Mouse (Mus musculus): ENCODE measurements around the gene Hbb-bh2. TPM values are rescaled to one million over a fixed set of nuclear protein-coding genes. Genes with fewer than 3 reads are reported as not detected.

Hbb-bh2 gene
- polyA plus RNA-seq (2015; fragmentation: Nextera tagmentation; extraction: Ambion mirVana) = not detected in 2 replicates

GRCm38 (mm10) chr7:103840268-103840667 lies at the start of gene Hbb-bh2:
Hbb-bh2 (minus strand) TSS chr7:103840520.
- ATAC-seq (ENCODE audit: low FRiP score) = no peak
- H3K27ac ChIP-seq = no peak within 1 kb of the TSS
- no peaks in the 10 kb centered on the region for H3K4me1 ChIP-seq (replicated peaks)
- H3K9me3 ChIP-seq = no peaks in the 10 kb centered on the region
- no peak within 1 kb of the TSS for H3K4me2 ChIP-seq
- no peaks in the 10 kb centered on the region for H3K36me3 ChIP-seq
- H3K9ac ChIP-seq = no peak within 1 kb of the TSS
- WGBS = 79% methylated on average over 3 of the region's 3 CpGs
- no peaks in the 10 kb centered on the region for H3K27me3 ChIP-seq
- no peak within 1 kb of the TSS for H3K4me3 ChIP-seq

GRCm38 (mm10) chr7:103886152-103886551 lies 45.8 kb upstream of the Hbb-bh2 start, which contains the start of gene Olfr66:
Olfr66 (minus strand) TSS chr7:103886252.
- H3K27ac ChIP-seq = no peak within 1 kb of the TSS
- no peaks in the 10 kb centered on the region for H3K27me3 ChIP-seq
- H3K36me3 ChIP-seq = no peaks in the 10 kb centered on the region
- H3K4me2 ChIP-seq = no peak within 1 kb of the TSS
- no peak within 1 kb of the TSS for H3K4me3 ChIP-seq
- no peaks in the 10 kb centered on the region for H3K4me1 ChIP-seq (replicated peaks)
- H3K9ac ChIP-seq = no peak within 1 kb of the TSS
- H3K9me3 ChIP-seq = no peaks in the 10 kb centered on the region
- no peak for ATAC-seq (ENCODE audit: low FRiP score)

- Histone ChIP-seq H3K4me2 (no peak overlapping the region), H3K27ac (no peak overlapping the region), H3K4me3 (no peak overlapping the region), H3K36me3 (no peaks in the 10 kb centered on the region), H3K9me3 (no peaks in the 10 kb centered on the region), H3K4me1 (replicated peaks) (no peaks in the 10 kb centered on the region), H3K27me3 (no peaks in the 10 kb centered on the region), H3K9ac (no peak overlapping the region)
- ATAC-seq (ENCODE audit: low FRiP score) = no peak
- 93% methylated on average over 2 of the region's 2 CpGs for WGBS
Observed at GRCm38 (mm10) chr7:103877093-103877492, 36.8 kb upstream of the Hbb-bh2 start.

- 54% methylated on average over 5 of the region's 5 CpGs for WGBS
- ATAC-seq (ENCODE audit: low FRiP score) = no peak
Observed at GRCm38 (mm10) chr7:103874451-103874850, 34.1 kb upstream of the Hbb-bh2 start.

GRCm38 (mm10) chr7:103873064-103873463 lies 32.7 kb upstream of the Hbb-bh2 start:
- H3K27ac ChIP-seq = no peak overlapping the region
- no peak overlapping the region for H3K4me3 ChIP-seq
- no peaks in the 10 kb centered on the region for H3K4me1 ChIP-seq (replicated peaks)
- H3K4me2 ChIP-seq = no peak overlapping the region
- H3K27me3 ChIP-seq = no peaks in the 10 kb centered on the region
- H3K9me3 ChIP-seq = no peaks in the 10 kb centered on the region
- 4% methylated on average over 1 of the region's 1 CpGs for WGBS
- H3K9ac ChIP-seq = no peak overlapping the region
- no peak for ATAC-seq (ENCODE audit: low FRiP score)
- H3K36me3 ChIP-seq = no peaks in the 10 kb centered on the region

More at GRCm38 (mm10) chr7:103874451-103874850, 34.1 kb upstream of the Hbb-bh2 start:
- H3K36me3 ChIP-seq = no peaks in the 10 kb centered on the region
- no peak overlapping the region for H3K4me2 ChIP-seq
- H3K9me3 ChIP-seq = no peaks in the 10 kb centered on the region
- no peaks in the 10 kb centered on the region for H3K4me1 ChIP-seq (replicated peaks)
- no peaks in the 10 kb centered on the region for H3K27me3 ChIP-seq
- no peak overlapping the region for H3K27ac ChIP-seq
- no peak overlapping the region for H3K4me3 ChIP-seq
- H3K9ac ChIP-seq = no peak overlapping the region

- H3K27ac ChIP-seq = no peak overlapping the region
- ATAC-seq (ENCODE audit: low FRiP score) = no peak
Observed at GRCm38 (mm10) chr7:103870667-103871066, 30.3 kb upstream of the Hbb-bh2 start.

GRCm38 (mm10) chr7:103865716-103866115 lies 25.4 kb upstream of the Hbb-bh2 start:
- no peak for ATAC-seq (ENCODE audit: low FRiP score)
- no peaks in the 10 kb centered on the region for H3K27me3 ChIP-seq
- no peak overlapping the region for H3K4me3 ChIP-seq
- H3K27ac ChIP-seq = no peak overlapping the region
- no peak overlapping the region for H3K9ac ChIP-seq
- no peak overlapping the region for H3K4me2 ChIP-seq
- H3K4me1 ChIP-seq (replicated peaks) = no peaks in the 10 kb centered on the region
- no peaks in the 10 kb centered on the region for H3K9me3 ChIP-seq
- no peaks in the 10 kb centered on the region for H3K36me3 ChIP-seq

More at GRCm38 (mm10) chr7:103870667-103871066, 30.3 kb upstream of the Hbb-bh2 start:
- Histone ChIP-seq H3K36me3 (no peaks in the 10 kb centered on the region), H3K4me2 (no peak overlapping the region), H3K9me3 (no peaks in the 10 kb centered on the region), H3K4me3 (no peak overlapping the region), H3K4me1 (replicated peaks) (no peaks in the 10 kb centered on the region), H3K27me3 (no peaks in the 10 kb centered on the region), H3K9ac (no peak overlapping the region)

GRCm38 (mm10) chr7:103861531-103861930 lies 21.2 kb upstream of the Hbb-bh2 start:
- Histone ChIP-seq H3K4me1 (replicated peaks) (no peaks in the 10 kb centered on the region), H3K4me3 (no peak overlapping the region), H3K36me3 (no peaks in the 10 kb centered on the region), H3K27ac (no peak overlapping the region), H3K9me3 (no peaks in the 10 kb centered on the region), H3K27me3 (no peaks in the 10 kb centered on the region), H3K9ac (no peak overlapping the region), H3K4me2 (no peak overlapping the region)
- 78% methylated on average over 3 of the region's 3 CpGs for WGBS
- no peak for ATAC-seq (ENCODE audit: low FRiP score)

GRCm38 (mm10) chr7:103860855-103861254 lies 20.5 kb upstream of the Hbb-bh2 start:
- Histone ChIP-seq H3K36me3 (no peaks in the 10 kb centered on the region), H3K4me3 (no peak overlapping the region), H3K9me3 (no peaks in the 10 kb centered on the region), H3K9ac (no peak overlapping the region), H3K4me1 (replicated peaks) (no peaks in the 10 kb centered on the region), H3K27me3 (no peaks in the 10 kb centered on the region), H3K4me2 (no peak overlapping the region), H3K27ac (no peak overlapping the region)
- no peak for ATAC-seq (ENCODE audit: low FRiP score)
- WGBS = 72% methylated on average over 1 of the region's 1 CpGs

GRCm38 (mm10) chr7:103859076-103859475 lies 18.8 kb upstream of the Hbb-bh2 start:
- no peak overlapping the region for H3K4me2 ChIP-seq
- H3K4me3 ChIP-seq = no peak overlapping the region
- no peak for ATAC-seq (ENCODE audit: low FRiP score)
- H3K9ac ChIP-seq = no peak overlapping the region
- no peaks in the 10 kb centered on the region for H3K4me1 ChIP-seq (replicated peaks)
- H3K27ac ChIP-seq = no peak overlapping the region
- no peaks in the 10 kb centered on the region for H3K9me3 ChIP-seq
- H3K36me3 ChIP-seq = no peaks in the 10 kb centered on the region
- WGBS = 81% methylated on average over 2 of the region's 2 CpGs
- no peaks in the 10 kb centered on the region for H3K27me3 ChIP-seq

- 78% methylated on average over 1 of the region's 1 CpGs for WGBS
- no peaks in the 10 kb centered on the region for H3K4me1 ChIP-seq (replicated peaks)
- ATAC-seq (ENCODE audit: low FRiP score) = no peak
Observed at GRCm38 (mm10) chr7:103854669-103855068, 14.3 kb upstream of the Hbb-bh2 start.

GRCm38 (mm10) chr7:103853090-103853489 lies 12.8 kb upstream of the Hbb-bh2 start, which contains the start of gene Hbb-y:
Hbb-y (minus strand) TSS chr7:103853216.
- Histone ChIP-seq H3K4me2 (no peak within 1 kb of the TSS), H3K36me3 (no peaks in the 10 kb centered on the region), H3K4me1 (replicated peaks) (no peaks in the 10 kb centered on the region), H3K27me3 (no peaks in the 10 kb centered on the region), H3K9me3 (no peaks in the 10 kb centered on the region), H3K27ac (no peak within 1 kb of the TSS), H3K9ac (no peak within 1 kb of the TSS), H3K4me3 (no peak within 1 kb of the TSS)
- ATAC-seq (ENCODE audit: low FRiP score) = no peak
- WGBS = 56% methylated on average over 2 of the region's 2 CpGs

More at GRCm38 (mm10) chr7:103854669-103855068, 14.3 kb upstream of the Hbb-bh2 start:
- Histone ChIP-seq H3K9me3 (no peaks in the 10 kb centered on the region), H3K27me3 (no peaks in the 10 kb centered on the region), H3K9ac (no peak overlapping the region), H3K27ac (no peak overlapping the region), H3K36me3 (no peaks in the 10 kb centered on the region), H3K4me2 (no peak overlapping the region), H3K4me3 (no peak overlapping the region)

- no peak for ATAC-seq (ENCODE audit: low FRiP score)
- H3K9me3 ChIP-seq = no peaks in the 10 kb centered on the region
- H3K36me3 ChIP-seq = no peaks in the 10 kb centered on the region
- 63% methylated on average over 2 of the region's 2 CpGs for WGBS
- H3K9ac ChIP-seq = no peak overlapping the region
- no peak overlapping the region for H3K4me2 ChIP-seq
- no peak overlapping the region for H3K27ac ChIP-seq
- no peaks in the 10 kb centered on the region for H3K4me1 ChIP-seq (replicated peaks)
- no peaks in the 10 kb centered on the region for H3K27me3 ChIP-seq
- H3K4me3 ChIP-seq = no peak overlapping the region
Observed at GRCm38 (mm10) chr7:103844525-103845325, 4.4 kb upstream of the Hbb-bh2 start.
